Mouse (Mus musculus) WW6 (cell line): ENCODE measurements around the gene Cfap58.

Experiments used
- DNase-seq: peaks from one replicate; pipeline ENCODE4 v3.0.0-alpha.2; 2013; ENCODE audit warnings: low read depth, low spot score

Cfap58 gene

DNA sequence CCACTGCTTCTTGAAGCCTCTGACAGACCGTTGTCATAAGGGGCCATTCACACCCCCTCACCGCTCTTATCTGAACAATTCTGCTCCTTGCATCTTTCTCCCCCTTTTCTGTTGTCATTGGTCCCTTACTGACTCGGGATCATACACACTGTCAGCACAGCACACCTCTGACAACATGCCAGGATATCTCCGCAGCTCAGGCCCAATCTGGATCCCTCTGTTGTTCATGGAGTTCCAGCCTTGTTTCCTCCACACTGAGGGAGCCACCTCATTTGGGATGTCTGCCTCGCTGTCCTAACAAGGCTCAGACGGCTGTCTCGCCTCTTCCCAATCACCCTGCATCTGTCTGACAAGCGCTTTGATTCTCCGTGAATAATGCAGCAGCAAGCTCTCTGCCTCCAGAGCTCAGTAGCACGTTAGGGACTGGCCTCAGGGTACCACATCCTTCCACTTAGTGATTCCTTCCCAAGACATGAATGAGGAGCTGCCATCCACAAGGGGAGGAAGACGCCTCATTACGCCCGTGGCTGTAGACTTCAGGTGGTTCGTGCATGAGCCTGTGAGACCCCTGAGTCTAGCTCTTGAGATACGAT is 40.7 kb downstream of the Cfap58 start:
- DNase-seq: no peak

GRCm38 (mm10) chr19:47979446-47979845 is 42.0 kb downstream of the Cfap58 start:
- DNase-seq: no peak

- no peak for DNase-seq
These were observed 42.8 kb downstream of the Cfap58 start for GRCm38 (mm10) chr19:47980241-47980640.

GRCm38 (mm10) chr19:47985606-47986213 is 48.2 kb downstream of the Cfap58 start:
- no peak for DNase-seq

GRCm38 (mm10) chr19:47987986-47988385 is 50.5 kb downstream of the Cfap58 start:
- no peak for DNase-seq

DNA sequence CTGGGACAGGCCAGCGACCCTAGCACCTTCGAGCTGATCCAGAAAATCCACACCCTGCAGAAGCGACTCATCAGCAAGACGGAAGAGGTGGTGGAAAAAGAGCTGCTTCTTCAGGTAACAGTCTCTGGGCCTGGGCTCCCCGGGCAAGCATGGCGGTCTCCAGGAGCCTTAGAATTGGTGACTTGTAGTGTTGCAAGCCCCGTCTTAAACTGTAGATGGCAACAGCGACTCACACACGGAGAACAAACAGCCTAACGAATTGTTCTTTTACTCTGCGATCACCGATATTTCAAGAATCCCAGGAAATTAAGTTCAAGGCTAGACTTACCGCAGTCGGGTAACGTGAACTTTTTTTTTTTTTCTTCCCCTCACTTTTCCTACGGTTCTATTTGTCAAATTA is 51.0 kb downstream of the Cfap58 start:
- DNase-seq: no peak

DNA sequence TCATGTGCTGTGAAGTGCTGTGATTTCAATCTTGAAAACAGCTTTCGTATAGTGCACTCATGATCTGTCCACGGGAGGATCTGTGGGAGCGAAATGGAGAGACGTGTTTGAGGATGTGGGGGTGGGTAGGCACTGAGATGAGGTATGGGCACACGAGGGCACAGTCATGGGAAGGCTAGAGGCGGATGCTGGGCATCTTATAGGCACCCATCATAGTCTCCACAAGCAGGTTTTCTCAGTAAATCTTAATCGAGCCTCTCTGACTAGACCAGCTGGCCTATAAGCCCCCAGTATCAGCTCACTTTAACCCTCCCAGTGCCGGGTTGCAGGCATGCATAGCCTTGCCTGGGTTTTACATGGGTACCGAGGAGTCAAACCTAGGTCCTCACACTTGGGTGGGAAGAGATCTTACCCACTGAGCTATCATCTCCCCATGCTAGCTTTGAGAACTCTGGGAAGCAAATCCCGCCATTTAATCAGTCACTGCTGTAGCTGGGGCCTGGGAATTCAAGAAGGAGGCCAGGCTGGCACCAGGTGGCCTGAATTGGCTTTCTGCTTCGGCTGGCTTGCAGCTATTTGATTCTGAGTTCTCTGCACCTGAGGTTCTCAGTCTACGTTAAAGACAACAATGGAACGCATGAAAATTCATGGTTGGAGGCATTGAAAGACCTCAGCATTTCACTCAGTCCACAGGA is 51.6 kb downstream of the Cfap58 start:
- no peak for DNase-seq

DNA sequence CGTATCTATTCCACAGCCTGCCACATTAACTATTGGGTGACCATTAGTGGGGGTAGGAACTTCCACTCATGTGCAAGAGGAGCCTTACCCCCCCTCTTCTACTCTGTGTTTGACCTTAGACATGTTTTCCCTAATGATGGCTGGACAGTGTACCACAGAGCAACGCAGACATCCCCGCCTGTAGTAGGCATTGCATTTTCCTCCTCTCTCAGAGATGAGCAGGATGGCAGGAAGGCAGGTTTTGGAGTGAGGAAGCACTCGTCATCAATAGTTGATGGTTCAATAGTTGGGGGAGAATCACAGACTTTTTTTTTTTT is 52.1 kb downstream of the Cfap58 start:
- no peak for DNase-seq

GRCm38 (mm10) chr19:48001240-48001639 is 63.8 kb downstream of the Cfap58 start:
- no peak for DNase-seq

DNA sequence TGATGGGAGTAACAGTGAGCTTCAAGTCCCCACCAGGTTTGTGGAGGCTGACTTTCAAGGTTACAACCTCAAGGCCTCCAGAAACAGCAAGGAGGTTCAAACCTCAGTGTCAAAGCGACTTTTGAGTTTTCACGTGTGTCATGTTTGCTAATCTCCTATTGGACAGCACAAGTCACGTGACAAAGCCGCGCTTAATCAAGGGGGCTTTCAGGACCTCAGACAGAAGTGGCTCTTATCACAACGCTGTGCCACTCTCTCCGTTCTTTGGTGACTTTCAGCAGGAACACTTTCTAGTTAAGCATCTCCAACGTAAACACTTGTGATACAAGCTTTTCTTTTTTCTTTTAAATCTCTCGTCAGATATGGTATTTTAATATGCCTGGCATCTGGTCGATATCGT is 64.3 kb downstream of the Cfap58 start:
- DNase-seq: no peak

DNA sequence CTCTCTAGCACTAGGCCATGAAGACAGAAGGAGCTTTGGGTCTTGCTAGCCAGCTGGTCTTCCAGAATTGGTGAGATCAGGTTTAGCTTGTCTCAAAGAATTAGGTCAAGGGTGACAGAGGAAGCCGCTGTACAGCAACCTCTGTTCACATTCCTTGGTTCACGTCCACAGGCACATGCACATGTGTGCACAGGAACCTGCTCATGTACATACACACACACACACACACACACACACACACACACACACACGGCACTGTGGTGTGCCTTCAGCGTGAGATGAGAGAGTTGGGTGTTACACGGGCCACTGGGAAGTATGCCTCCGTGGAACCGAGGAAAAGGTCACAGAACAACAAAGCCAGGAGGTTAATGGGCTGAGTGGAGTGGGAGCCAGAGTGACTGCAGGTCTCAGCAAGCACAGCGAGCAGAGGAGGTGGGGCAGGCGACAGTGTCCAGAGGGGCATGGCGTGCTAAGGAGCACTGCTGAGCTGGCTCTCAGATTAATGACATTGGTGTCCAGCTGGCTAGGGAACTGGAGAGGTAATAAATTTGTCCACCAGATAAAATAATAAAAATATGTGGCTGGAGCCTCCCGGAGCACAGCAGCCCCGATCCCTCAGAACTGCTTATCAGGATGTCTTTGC is 71.4 kb downstream of the Cfap58 start:
- DNase-seq: no peak

DNA sequence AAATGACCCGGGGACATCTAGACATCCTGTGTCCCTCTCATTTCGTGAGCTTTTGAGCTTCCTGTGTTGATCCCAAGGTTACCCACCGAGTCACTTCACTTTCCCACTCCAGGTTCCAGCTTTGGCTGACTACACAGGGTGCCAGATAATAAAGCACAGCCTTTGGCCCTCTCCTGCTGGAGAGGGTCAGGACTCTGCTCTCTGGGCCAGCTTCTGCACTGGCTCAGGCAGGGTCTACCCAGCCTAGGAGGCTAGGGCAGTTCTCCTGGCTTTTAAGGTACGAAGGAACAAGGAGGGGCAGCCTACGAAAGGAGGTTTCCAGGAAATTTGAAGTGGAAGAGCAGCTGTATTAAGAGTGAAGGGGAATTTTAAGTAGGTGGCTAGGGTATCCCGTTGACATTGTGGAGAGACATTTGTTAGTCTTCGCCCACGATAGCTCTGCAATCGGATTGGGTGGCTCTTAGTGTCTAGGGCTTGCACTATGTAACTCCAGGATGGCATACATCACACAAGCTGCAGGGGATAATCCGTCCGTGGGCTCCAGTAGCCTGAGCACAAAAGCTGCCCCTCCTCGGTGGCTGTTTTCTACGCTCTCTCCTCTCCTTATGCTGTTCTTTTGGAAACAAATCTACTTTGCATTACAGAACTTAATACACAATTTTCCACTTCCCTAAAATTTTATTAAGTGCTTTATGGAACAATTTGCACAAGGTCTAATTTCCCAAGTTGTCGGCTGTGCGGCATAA is 72.3 kb downstream of the Cfap58 start:
- no peak for DNase-seq

DNA sequence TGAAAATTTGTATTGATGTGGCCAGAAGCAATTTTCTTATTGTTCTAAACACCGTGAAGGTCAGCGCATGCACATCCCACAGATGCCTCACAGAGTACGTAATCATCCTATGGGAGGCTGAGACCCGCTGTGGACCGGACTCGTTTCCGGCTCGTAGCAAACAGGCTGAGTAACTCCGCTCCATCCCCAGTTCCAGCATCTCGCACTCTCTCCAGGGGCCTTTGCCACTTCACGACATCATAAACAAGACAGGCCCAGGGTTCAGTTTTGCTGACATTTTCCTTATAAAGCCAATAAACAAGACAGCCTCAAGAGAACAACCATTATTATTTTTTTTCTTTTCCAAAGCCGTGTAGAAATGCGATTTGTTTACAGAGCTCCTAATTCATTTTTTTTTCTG is 82.6 kb downstream of the Cfap58 start:
- DNase-seq: no peak

DNA sequence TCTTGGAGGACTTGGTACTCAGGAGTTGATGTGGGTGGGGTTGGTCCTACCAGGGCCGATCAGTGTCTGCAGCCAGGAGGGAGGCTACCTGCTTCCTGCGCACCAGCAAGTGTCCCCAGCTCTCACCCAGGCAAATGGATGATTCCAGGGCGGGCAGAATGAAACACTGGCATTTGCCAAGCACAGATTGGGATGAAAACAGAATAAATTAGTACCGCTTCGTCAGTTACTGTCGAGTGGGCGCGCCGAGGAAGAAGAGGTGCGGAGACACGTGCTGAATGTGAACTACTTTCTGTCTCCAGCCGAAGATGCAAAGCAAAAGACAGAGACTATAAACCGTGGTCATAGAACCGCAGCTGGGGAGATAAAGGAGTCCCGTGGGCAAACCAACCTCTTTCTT is 84.0 kb downstream of the Cfap58 start:
- DNase-seq: no peak

- no peak for DNase-seq
These were observed 85.3 kb downstream of the Cfap58 start for GRCm38 (mm10) chr19:48022763-48023162.

GRCm38 (mm10) chr19:48023726-48024125 is 86.3 kb downstream of the Cfap58 start:
- no peak for DNase-seq

- DNase-seq: no peak
These were observed 87.9 kb downstream of the Cfap58 start for GRCm38 (mm10) chr19:48025366-48025765.

GRCm38 (mm10) chr19:48026882-48027281 is 89.4 kb downstream of the Cfap58 start:
- no peak for DNase-seq

- DNase-seq: no peak
These were observed 102.1 kb downstream of the Cfap58 start for GRCm38 (mm10) chr19:48039554-48039953.

- DNase-seq: no peak
These were observed 109.8 kb downstream of the Cfap58 start for GRCm38 (mm10) chr19:48047315-48047714.

- DNase-seq: no peak
These were observed 111.9 kb downstream of the Cfap58 start for GRCm38 (mm10) chr19:48049361-48049760.

GRCm38 (mm10) chr19:48063289-48063688 is 125.8 kb downstream of the Cfap58 start:
- DNase-seq: no peak
